Mouse (Mus musculus): Measurements from ENCODE around the gene Aipl1.

GRCm38 (mm10) chr11:72010940-72011722 is 26.2 kb downstream of the Aipl1 start:
- TF ChIP-seq GATA1 (IDR thresholded peaks at IDR 0.05; ENCODE audit: borderline replicate concordance, low read length), result no peak
- no peak for TF ChIP-seq FLI1 (IDR thresholded peaks at IDR 0.05; ENCODE audit: low read length)

All from megakaryocyte, embryonic 14.5 days (primary cell).